Mouse (Mus musculus) hindbrain, embryonic 16.5 days (tissue): ENCODE measurements at regions not wholly inside any gene's neighbourhood (a gene's known extent, or its start where the extent isn't known, plus 50 kb on each side); places are given as distances from the start of the nearest gene placed in this dataset.

Experiments
- ATAC-seq: fragments of 200-750 bp; cut with Nextera tagmentation; 2 replicates; pipeline ENCODE4 v1.8.0; 2017; ENCODE audit warnings: moderate TSS enrichment, moderate library complexity
- H3K27ac ChIP-seq: fragments of 300-500 bp; sonication (generic); 2 replicates; pipeline ENCODE4 v1.5.1; 2014; ENCODE audit warnings: low read depth, mild to moderate bottlenecking, control low read depth, low read length, moderate library complexity
- H3K27me3 ChIP-seq: fragments of 300-500 bp; sonication (generic); replicated peaks from 2 replicates; pipeline ENCODE4 v1.6.1; 2014; ENCODE audit warnings: low read length; ENCODE audit not compliant: control insufficient read depth, insufficient read depth
- H3K36me3 ChIP-seq: fragments of 300-500 bp; sonication (generic); 2 replicates; pipeline ENCODE4 v1.6.1; 2014; ENCODE audit warnings: mild to moderate bottlenecking, low read length, moderate library complexity, mixed read lengths; ENCODE audit not compliant: control insufficient read depth, insufficient read depth
- H3K4me1 ChIP-seq: fragments of 300-500 bp; sonication (generic); 2 replicates; pipeline ENCODE4 v1.6.1; 2014; ENCODE audit warnings: low read depth, low read length; ENCODE audit not compliant: control insufficient read depth, insufficient read depth
- H3K4me2 ChIP-seq: fragments of 300-500 bp; sonication (generic); 2 replicates; pipeline ENCODE4 v1.6.1; 2014; ENCODE audit warnings: mild to moderate bottlenecking, low read length, control low read depth, moderate library complexity
- H3K4me3 ChIP-seq: fragments of 300-500 bp; sonication (generic); 2 replicates; pipeline ENCODE4 v1.5.1; 2014; ENCODE audit warnings: mild to moderate bottlenecking, low read length, control low read depth, moderate library complexity
- H3K9ac ChIP-seq: fragments of 300-500 bp; sonication (generic); 2 replicates; pipeline ENCODE4 v1.6.1; 2014; ENCODE audit warnings: low read depth, mild to moderate bottlenecking, control low read depth, low read length, moderate library complexity
- H3K9me3 ChIP-seq: fragments of 300-500 bp; sonication (generic); 2 replicates; pipeline ENCODE4 v1.6.1; 2014; ENCODE audit warnings: mild to moderate bottlenecking, low read length, moderate library complexity; ENCODE audit not compliant: control insufficient read depth
- WGBS: fragments of 180-500 bp; shearing (Covaris S2); extraction: QIAGEN DNeasy Blood & Tissue Kit; methylation state at CpG from one replicate; pipeline ENCODE4 v1.1.7; 2014; 5-methylcytosine and 5-hydroxymethylcytosine counted together

DNA sequence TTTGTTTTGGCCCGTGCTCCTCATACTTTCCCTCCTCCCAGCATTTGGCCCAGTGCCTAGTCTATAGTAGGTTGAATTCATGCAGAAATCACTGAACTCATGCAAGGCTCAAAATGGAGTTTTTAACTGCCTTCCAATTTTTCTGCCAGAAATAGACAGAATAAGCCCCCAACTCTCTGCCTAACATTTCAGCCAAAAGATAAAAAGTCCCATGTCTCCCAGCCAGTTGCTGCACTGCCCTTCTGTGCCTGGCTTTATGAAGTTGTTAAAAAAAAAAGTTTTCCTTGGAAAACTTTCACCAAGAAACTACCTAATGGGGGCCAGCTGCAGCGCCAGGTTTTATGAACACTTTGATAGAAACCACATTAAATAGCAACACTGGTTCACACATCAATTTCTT is 222.0 kb downstream of the Zic3 start:
- Histone ChIP-seq H3K4me1 (no peaks in the 10 kb centered on the region), H3K27ac (no peak overlapping the region), H3K4me2 (no peak overlapping the region), H3K9ac (no peak overlapping the region), H3K4me3 (no peak overlapping the region), H3K36me3 (no peaks in the 10 kb centered on the region), H3K27me3 (no peaks in the 10 kb centered on the region), H3K9me3 (no peaks in the 10 kb centered on the region)
- WGBS, result 66% methylated on average over 2 of the region's 2 CpGs
- ATAC-seq, result no peak

DNA sequence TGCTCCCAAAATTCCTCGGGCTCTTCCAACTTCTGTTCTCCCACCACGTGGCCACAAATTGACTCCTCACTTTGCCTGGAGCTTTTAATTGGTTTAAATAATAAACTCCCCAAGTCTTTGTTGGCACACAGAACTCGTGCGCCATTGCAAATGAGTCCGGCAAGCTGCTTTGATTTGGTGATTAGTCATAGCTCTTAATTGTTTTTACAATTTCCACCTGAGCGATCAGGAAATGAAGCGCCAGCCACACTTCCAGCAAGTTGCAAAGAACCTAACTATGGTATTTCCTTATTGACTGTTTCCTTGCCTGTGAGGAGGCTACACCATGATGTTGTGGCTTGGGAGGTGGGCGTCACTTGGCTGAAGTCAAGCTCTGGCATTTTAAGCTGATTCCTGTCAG is 233.5 kb downstream of the Zic3 start:
- no peak overlapping the region for H3K9ac ChIP-seq
- no peaks in the 10 kb centered on the region for H3K36me3 ChIP-seq
- peak overlapping the region; percentile 25 for H3K4me2 ChIP-seq
- no peak overlapping the region for H3K27ac ChIP-seq
- no peak overlapping the region for H3K4me3 ChIP-seq
- ATAC-seq, result peak; percentile 45; the same call in 1 of the 2 replicates
- 37% methylated on average over 8 of the region's 8 CpGs for WGBS
- no peaks in the 10 kb centered on the region for H3K27me3 ChIP-seq
- H3K4me1 ChIP-seq, result no peaks in the 10 kb centered on the region
- H3K9me3 ChIP-seq, result no peaks in the 10 kb centered on the region

DNA sequence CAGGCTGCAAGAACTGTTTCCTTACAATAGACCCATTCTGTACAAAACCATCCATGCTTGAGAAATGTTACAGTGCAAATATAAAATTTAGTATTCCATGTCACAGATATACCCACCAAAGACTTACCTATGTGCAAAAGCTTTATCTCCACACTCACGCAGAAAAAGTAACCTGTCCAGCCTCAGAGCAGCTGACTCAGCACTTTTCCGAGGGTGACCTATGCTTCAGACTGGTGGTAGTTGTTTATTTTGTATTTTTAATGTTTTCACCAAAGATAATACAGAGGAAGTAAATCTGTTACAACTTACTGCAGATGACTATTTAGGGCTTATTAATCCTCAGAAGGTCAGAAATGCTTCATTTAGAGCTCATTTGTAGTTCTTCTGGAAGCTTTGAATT is 260.4 kb downstream of the Zic3 start:
- Histone ChIP-seq H3K4me3 (no peak overlapping the region), H3K4me1 (no peaks in the 10 kb centered on the region), H3K4me2 (no peak overlapping the region), H3K9ac (no peak overlapping the region), H3K9me3 (no peaks in the 10 kb centered on the region), H3K36me3 (no peaks in the 10 kb centered on the region), H3K27me3 (no peaks in the 10 kb centered on the region), H3K27ac (no peak overlapping the region)
- no peak for ATAC-seq
- WGBS, result 98% methylated on average over 2 of the region's 2 CpGs

DNA sequence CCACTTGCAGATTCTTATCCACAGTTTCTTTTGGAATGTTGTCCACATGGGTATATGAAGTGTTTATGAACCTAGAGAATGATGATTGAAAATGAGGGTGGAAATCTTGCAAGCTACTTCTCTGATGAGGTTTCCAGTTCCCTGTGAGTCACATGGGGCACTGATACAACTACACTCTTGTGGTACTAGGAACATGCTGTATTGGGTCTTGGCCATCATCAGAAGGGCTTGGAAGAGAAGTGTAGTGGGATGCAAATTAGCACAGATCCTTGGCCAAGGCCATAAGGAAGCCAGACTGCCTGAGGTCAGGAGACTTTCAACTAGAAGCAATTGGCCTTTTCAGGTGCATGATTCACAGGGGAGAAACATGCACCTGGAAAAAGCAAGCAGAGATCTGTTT is 300.3 kb downstream of the Zic3 start:
- Histone ChIP-seq H3K27ac (no peak overlapping the region), H3K36me3 (no peaks in the 10 kb centered on the region), H3K27me3 (no peaks in the 10 kb centered on the region), H3K4me1 (no peaks in the 10 kb centered on the region), H3K4me3 (no peak overlapping the region), H3K9ac (no peak overlapping the region), H3K4me2 (no peak overlapping the region), H3K9me3 (no peaks in the 10 kb centered on the region)
- no peak for ATAC-seq

DNA sequence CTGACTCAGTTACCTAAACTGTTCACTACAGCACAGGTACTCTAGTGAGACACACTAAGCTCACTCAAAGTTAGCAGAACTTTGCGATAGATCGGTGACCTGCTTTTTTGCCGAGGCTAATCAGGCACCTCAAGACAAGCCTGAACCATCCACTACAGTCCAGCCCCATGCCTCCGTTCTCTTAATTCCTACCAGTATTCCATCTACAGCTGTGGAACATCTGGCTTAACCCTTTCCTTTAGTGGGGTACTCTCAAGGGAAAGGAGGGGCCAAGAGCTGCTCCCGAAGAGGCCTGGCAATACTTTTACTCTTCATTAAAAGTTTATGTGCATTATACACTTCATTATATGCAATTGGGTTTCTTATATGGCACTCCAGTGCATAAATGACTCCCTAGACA is 329.1 kb downstream of the Zic3 start:
- WGBS, result 94% methylated on average over 5 of the region's 5 CpGs
- Histone ChIP-seq H3K4me3 (no peak overlapping the region), H3K27me3 (no peaks in the 10 kb centered on the region), H3K4me2 (no peak overlapping the region), H3K4me1 (no peaks in the 10 kb centered on the region), H3K27ac (no peak overlapping the region), H3K9ac (no peak overlapping the region), H3K36me3 (no peaks in the 10 kb centered on the region), H3K9me3 (no peaks in the 10 kb centered on the region)
- ATAC-seq, result no peak

DNA sequence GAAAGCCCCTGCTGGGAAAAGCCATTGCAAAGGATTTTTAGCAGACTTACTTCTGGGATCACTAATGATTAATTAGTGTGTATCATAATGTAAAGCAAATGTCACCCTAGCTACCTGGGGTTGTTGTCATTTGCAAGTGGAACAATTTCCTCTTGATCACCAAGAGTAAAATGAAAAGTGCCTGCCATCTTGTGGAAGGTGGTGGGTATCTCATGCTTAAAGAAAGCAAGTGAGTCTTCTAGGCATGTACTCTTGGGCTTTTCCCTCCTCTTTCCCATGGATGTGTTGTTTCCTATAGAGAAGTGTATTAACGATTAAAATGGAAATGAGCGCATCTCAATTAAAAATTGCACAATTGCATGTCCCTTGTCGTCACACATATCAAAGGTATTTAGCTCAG is 355.4 kb downstream of the Zic3 start:
- no peak overlapping the region for H3K27ac ChIP-seq
- H3K4me2 ChIP-seq, result peak overlapping the region; percentile 21; the same call in 1 of the 2 replicates
- no peaks in the 10 kb centered on the region for H3K36me3 ChIP-seq
- ATAC-seq, result peak; percentile 63
- no peak overlapping the region for H3K9ac ChIP-seq
- 66% methylated on average over 3 of the region's 3 CpGs for WGBS
- no peak overlapping the region for H3K4me3 ChIP-seq
- H3K4me1 ChIP-seq, result no peaks in the 10 kb centered on the region
- H3K9me3 ChIP-seq, result no peaks in the 10 kb centered on the region
- no peaks in the 10 kb centered on the region for H3K27me3 ChIP-seq
